Comparison of ENCODE assay signal across 8 mouse cellular contexts in the genomic region with DNA sequence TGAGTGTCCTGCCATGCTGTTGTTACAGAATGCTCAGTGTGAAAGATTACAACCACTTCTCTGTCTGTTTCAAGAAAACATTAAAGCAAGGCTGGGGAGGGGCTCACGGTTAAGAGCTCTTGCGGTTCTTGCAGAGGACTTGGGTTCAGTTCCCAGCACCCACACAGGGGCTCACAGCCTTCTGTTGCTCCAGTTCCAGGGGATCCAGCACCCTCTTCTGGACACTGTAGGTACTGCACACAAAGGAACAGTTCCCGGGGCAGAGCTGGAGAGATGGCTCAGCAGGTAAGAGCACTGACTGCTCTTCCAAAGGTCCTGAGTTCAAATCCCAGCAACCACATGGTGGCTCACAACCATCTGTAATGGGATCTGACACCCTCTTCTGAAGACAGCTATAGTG. TPM values are rescaled to one million over a fixed set of nuclear protein-coding genes. Genes with fewer than 3 reads are reported as not detected.
A peak's percentile ranks its signal among the peaks of the same experiment; 100 is the strongest.
DNase-seq lines count a peak whose midpoint lies in the region; ATAC-seq and TF ChIP-seq lines count a peak whose summit lies in the region.
"Not testable (repeated sequence)": the region's sequence is repeated elsewhere in the genome, so short reads cannot be mapped to it uniquely, and the experiment has no call there.

No protein-coding gene starts in this region.

- not testable (repeated sequence) for H3K27ac ChIP-seq in MEL (ENCODE audit: control insufficient read depth, low read depth, low read length); left cerebral cortex, adult 2 months; lung, postnatal 0 days (ENCODE audit: low read length); spleen, adult 2 months (ENCODE audit: insufficient read depth, low read length); thymus, adult 2 months (ENCODE audit: control insufficient read depth, insufficient read depth, low read length)

- not testable (repeated sequence) for TF ChIP-seq POLR2A in MEL (IDR thresholded peaks at IDR 0.05; ENCODE audit: control insufficient read depth in 1 of 2, insufficient read depth in 1 of 2, low read depth in 1 of 2, low read length in 2 of 2, poor library complexity in 1 of 2); brain, embryonic 14.5 days (IDR thresholded peaks at IDR 0.05; ENCODE audit: borderline replicate concordance, extremely low read depth, insufficient read depth, insufficient read length, poor library complexity, severe bottlenecking); spleen, adult 2 months (IDR thresholded peaks at IDR 0.05; ENCODE audit: low read depth, low read length); thymus, adult 2 months (IDR thresholded peaks at IDR 0.05; ENCODE audit: control insufficient read depth, extremely low read depth, insufficient read depth, low read length, poor library complexity)

- peak; percentile 27 for TF ChIP-seq RAD21 in MEL (IDR thresholded peaks at IDR 0.05; ENCODE audit: low read depth, low read length)

- 91% methylated on average over 3 of the region's 3 CpGs for WGBS in lung, postnatal 0 days
- 97% methylated on average over 3 of the region's 3 CpGs for WGBS in spleen, adult 2 months
- WGBS in thymus, adult 2 months: 99% methylated on average over 3 of the region's 3 CpGs

- H3K4me3 ChIP-seq in MEL (ENCODE audit: control insufficient read depth in 1 of 2, insufficient read depth in 1 of 2, low read depth in 2 of 2, low read length in 2 of 2); left cerebral cortex, adult 2 months; lung, postnatal 0 days (ENCODE audit: low read depth, low read length); spleen, adult 2 months (ENCODE audit: extremely low read depth, insufficient read depth, insufficient read length); thymus, adult 2 months (ENCODE audit: control insufficient read depth, insufficient read depth, low read length): not testable (repeated sequence)

- H3K79me2 ChIP-seq in MEL (ENCODE audit: control insufficient read depth, insufficient read depth, low read length, poor library complexity): not testable (repeated sequence)

- intact Hi-C loops in left cerebral cortex, adult 2 months (cut with DNase I): not testable (repeated sequence)

- peak; percentile 11 for DNase-seq in CD4-positive helper T cell, adult 2 months (ENCODE audit: low read depth, low spot score)
- DNase-seq in MEL (ENCODE audit: low read depth, low spot score): peak; percentile 42
- not testable (repeated sequence) for DNase-seq in brain, embryonic 14.5 days (ENCODE audit: low read depth); left cerebral cortex, adult 2 months (ENCODE audit: extremely low spot score in 1 of 2, low spot score in 2 of 2); lung, postnatal 0 days (ENCODE audit: low spot score); spleen, adult 2 months (ENCODE audit: low read depth in 1 of 2, low spot score in 2 of 2)
- peak; percentile 57 for DNase-seq in induced T-regulatory cell, adult 2 months (ENCODE audit: low read depth)
- peak; percentile 35 for DNase-seq in thymus, adult 2 months

- not testable (repeated sequence) for ATAC-seq in lung, postnatal 0 days

- H3K36me3 ChIP-seq in MEL (ENCODE audit: control insufficient read depth in 1 of 2, insufficient read depth in 2 of 2, low read length in 2 of 2): peaks cover 0 to 13% of the 10 kb centered on the region in 2 experiments; a peak in 2 of 4 replicates
- not testable (repeated sequence) for H3K36me3 ChIP-seq in lung, postnatal 0 days (ENCODE audit: insufficient read depth, low read length)
- peaks cover 48% of the 10 kb centered on the region for H3K36me3 ChIP-seq in spleen, adult 2 months (ENCODE audit: control insufficient read depth, insufficient read depth, low read length)
- H3K36me3 ChIP-seq in thymus, adult 2 months (ENCODE audit: control insufficient read depth, insufficient read depth, low read length): peaks cover 54% of the 10 kb centered on the region

- H3K4me1 ChIP-seq in MEL (ENCODE audit: control insufficient read depth in 1 of 2, insufficient read depth in 2 of 2, low read length in 2 of 2): peaks cover 3 to 14% of the 10 kb centered on the region in 2 experiments
- H3K4me1 ChIP-seq in lung, postnatal 0 days (ENCODE audit: insufficient read depth, low read depth, low read length); spleen, adult 2 months (ENCODE audit: control insufficient read depth, insufficient read depth, insufficient read length); thymus, adult 2 months (replicated peaks; ENCODE audit: control insufficient read depth, insufficient read depth, low read length): not testable (repeated sequence)

- peak; percentile 54 to 58 (median 55) for TF ChIP-seq CTCF in MEL (IDR thresholded peaks at IDR 0.05 in 2 of 3, conservative IDR thresholded peaks at IDR 0.05 in 1 of 3; ENCODE audit: control insufficient read depth in 1 of 3, insufficient read depth in 1 of 3, low read depth in 2 of 3, low read length in 3 of 3, poor library complexity in 1 of 3, severe bottlenecking in 1 of 3)
- peak; percentile 27; the same call in 1 of the 2 replicates for TF ChIP-seq CTCF in brain, embryonic 14.5 days (IDR thresholded peaks at IDR 0.05; ENCODE audit: borderline replicate concordance, extremely low read depth, insufficient read depth, insufficient read length)
- TF ChIP-seq CTCF in left cerebral cortex, adult 2 months (IDR thresholded peaks at IDR 0.05): peak; percentile 45
- TF ChIP-seq CTCF in lung, postnatal 0 days (IDR thresholded peaks at IDR 0.05): peak; percentile 51
- TF ChIP-seq CTCF in spleen, adult 2 months (IDR thresholded peaks at IDR 0.05; ENCODE audit: extremely low read depth, insufficient read depth, insufficient read length, insufficient replicate concordance): peak; percentile 15; the same call in 1 of the 2 replicates
- 0 out of 2 replicates have a peak, but pooled peaks have one; percentile 46 for TF ChIP-seq CTCF in thymus, adult 2 months (IDR thresholded peaks at IDR 0.05; ENCODE audit: borderline replicate concordance, control insufficient read depth, extremely low read depth, insufficient read depth, low read length, poor library complexity)

- not testable (repeated sequence) for H3K9ac ChIP-seq in MEL (ENCODE audit: control insufficient read depth, low read depth, low read length, poor library complexity, severe bottlenecking); lung, postnatal 0 days (replicated peaks; ENCODE audit: low read depth)

- not testable (repeated sequence) for TF ChIP-seq EP300 in MEL (IDR thresholded peaks at IDR 0.05; ENCODE audit: low read depth in 1 of 2, low read length in 2 of 2); lung, postnatal 0 days (IDR thresholded peaks at IDR 0.05)

- H3K4me2 ChIP-seq in lung, postnatal 0 days (replicated peaks; ENCODE audit: low read depth, low read length): not testable (repeated sequence)

- not testable (repeated sequence) for H3K9me3 ChIP-seq in MEL (replicated peaks; ENCODE audit: insufficient read depth, low read length); lung, postnatal 0 days (ENCODE audit: low read length)

- not testable (repeated sequence) for H3K27me3 ChIP-seq in MEL (ENCODE audit: control insufficient read depth in 1 of 2, insufficient read depth in 2 of 2, low read length in 2 of 2); lung, postnatal 0 days (replicated peaks; ENCODE audit: insufficient read depth, low read length); spleen, adult 2 months (ENCODE audit: control insufficient read depth, insufficient read depth, low read length); thymus, adult 2 months (ENCODE audit: control insufficient read depth, insufficient read depth, low read length)

TF ChIP-seq in MEL, 35 proteins besides CTCF, POLR2A, EP300 and RAD21:
- TF ChIP-seq SMC3 (IDR thresholded peaks at IDR 0.05; ENCODE audit: low read depth, low read length): peak; percentile 39

RNA-seq across cellular contexts. Expression of a gene that starts 24.1 kb away (rescaled TPM):
- 3.8 and 4.1 TPM in 2 replicates for total RNA-seq in MEL (2012; rRNA removed)
- 1 to 10 TPM in 1 of 2 experiments, not detected in 1; 9.5 TPM for polyA plus RNA-seq in MEL (2012; ENCODE audit: insufficient read depth in 1 of 2, insufficient read length in 2 of 2, low read depth in 1 of 2, low replicate concordance in 2 of 2, missing spikeins in 1 of 2)
- polyA plus RNA-seq in brain, embryonic 14.5 days (2012; rRNA removed): 27.3 and 32.0 TPM in 2 replicates
- total RNA-seq in left cerebral cortex, adult 2 months (2021): 10 to 100 TPM; 57.9 to 59.0 TPM
- polyA plus RNA-seq in lung, postnatal 0 days (2015; fragmentation: Nextera tagmentation; extraction: Ambion mirVana): 16.9 and 20.0 TPM in 2 replicates
- 64.4 and 82.8 TPM in 2 replicates for polyA plus RNA-seq in spleen, adult 2 months (2012; rRNA removed)
- polyA plus RNA-seq in thymus, adult 2 months (2012; rRNA removed): 178 and 180 TPM in 2 replicates

RNA-seq across cellular contexts. Expression of a gene that starts 52.5 kb away (rescaled TPM):
- total RNA-seq in MEL (2012; rRNA removed): 15.1 and 15.9 TPM in 2 replicates
- polyA plus RNA-seq in MEL (2012; ENCODE audit: insufficient read depth in 1 of 2, insufficient read length in 2 of 2, low read depth in 1 of 2, low replicate concordance in 2 of 2, missing spikeins in 1 of 2): 10 to 100 TPM in 1 of 2 experiments, not detected in 1; 21.1 TPM
- 16.8 and 21.8 TPM in 2 replicates for polyA plus RNA-seq in brain, embryonic 14.5 days (2012; rRNA removed)
- total RNA-seq in left cerebral cortex, adult 2 months (2021): 10 to 100 TPM; 32.8 to 34.3 TPM
- polyA plus RNA-seq in lung, postnatal 0 days (2015; fragmentation: Nextera tagmentation; extraction: Ambion mirVana): 11.8 and 13.1 TPM in 2 replicates
- polyA plus RNA-seq in spleen, adult 2 months (2012; rRNA removed): 28.1 and 32.3 TPM in 2 replicates
- polyA plus RNA-seq in thymus, adult 2 months (2012; rRNA removed): 53.1 and 56.5 TPM in 2 replicates
